Mouse (Mus musculus): ENCODE measurements around the gene Dlat. TPM values are rescaled to one million over a fixed set of nuclear protein-coding genes. Genes with fewer than 3 reads are reported as not detected.
"Not testable (repeated sequence)": the region's sequence is repeated elsewhere in the genome, so short reads cannot be mapped to it uniquely, and the experiment has no call there.

Dlat gene
- polyA plus RNA-seq, 1 experiment from 2014 or later: 22.5 TPM

DNA sequence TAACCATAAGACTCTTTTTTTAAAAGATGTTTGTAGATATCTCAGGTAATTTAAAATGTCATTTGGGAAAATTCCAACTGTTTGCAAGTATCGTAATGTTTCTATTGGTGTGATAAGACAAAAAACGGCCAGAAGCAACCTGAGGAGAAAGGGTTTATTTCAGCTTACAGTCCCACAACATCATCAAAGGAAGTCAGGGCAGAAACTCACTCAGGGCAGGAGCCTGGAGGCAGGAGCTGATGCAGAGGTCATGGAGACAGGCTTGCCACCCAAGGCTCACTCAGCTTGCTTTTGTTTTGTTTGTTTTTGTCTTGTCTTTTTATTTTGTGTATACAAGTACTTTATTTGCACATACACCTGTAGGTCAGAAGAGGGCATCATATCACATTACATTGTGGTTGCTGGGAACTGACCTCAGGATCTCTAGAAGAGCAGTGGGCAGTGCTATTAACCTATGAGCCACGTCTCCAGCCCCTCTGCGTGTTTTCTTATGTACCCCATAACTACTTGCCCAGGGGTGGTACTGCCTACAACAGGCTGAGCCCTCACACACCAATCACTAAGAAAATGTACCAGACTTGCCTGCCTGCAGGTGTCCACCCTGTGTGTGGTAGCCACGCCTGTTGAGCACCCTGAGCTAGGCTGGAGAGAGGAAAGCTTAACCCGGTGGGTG lies 27.4 kb downstream of the Dlat start:
- H3K27ac ChIP-seq (ENCODE audit: low read length): no peak overlapping the region
- no peak overlapping the region for H3K4me3 ChIP-seq (ENCODE audit: low read depth, low read length)
- H3K36me3 ChIP-seq (ENCODE audit: control insufficient read depth, insufficient read depth): peaks cover under 1% of the 10 kb centered on the region; the same call in 1 of the 2 replicates
- H3K27me3 ChIP-seq (ENCODE audit: control insufficient read depth, insufficient read depth, low read depth, low read length): no peaks in the 10 kb centered on the region
- 68% methylated on average over 6 of the region's 6 CpGs for WGBS (ENCODE audit: insufficient replicate concordance)
- no peak for ATAC-seq (ENCODE audit: low read depth)
- H3K4me2 ChIP-seq (ENCODE audit: low read depth, low read length): no peak overlapping the region
- H3K9ac ChIP-seq (ENCODE audit: low read depth, low read length): no peak overlapping the region
- no peaks in the 10 kb centered on the region for H3K4me1 ChIP-seq (ENCODE audit: control insufficient read depth, low read depth, low read length)
- H3K9me3 ChIP-seq (replicated peaks; ENCODE audit: control insufficient read depth, low read length): no peaks in the 10 kb centered on the region

DNA sequence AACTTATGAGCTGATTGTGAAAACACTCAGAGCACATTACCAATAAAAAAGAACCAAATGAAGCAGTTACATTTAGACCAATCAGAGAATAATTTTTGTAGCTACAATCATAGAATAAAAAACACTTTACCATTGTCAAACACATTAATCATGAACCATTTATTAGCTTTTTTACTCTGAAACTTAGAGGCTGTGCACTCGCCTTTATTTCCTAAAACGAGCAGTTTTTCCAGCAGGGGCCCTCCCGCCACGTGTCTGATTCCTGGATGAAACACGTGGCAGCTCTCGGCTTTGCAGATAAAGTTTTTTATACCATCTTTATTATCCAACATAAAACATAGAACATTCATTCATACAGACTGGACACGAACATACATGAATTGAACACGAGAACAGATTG lies 28.7 kb downstream of the Dlat start:
- not testable (repeated sequence) for H3K4me3 ChIP-seq (ENCODE audit: low read depth, low read length)
- 87% methylated on average over 6 of the region's 8 CpGs for WGBS (ENCODE audit: insufficient replicate concordance)

DNA sequence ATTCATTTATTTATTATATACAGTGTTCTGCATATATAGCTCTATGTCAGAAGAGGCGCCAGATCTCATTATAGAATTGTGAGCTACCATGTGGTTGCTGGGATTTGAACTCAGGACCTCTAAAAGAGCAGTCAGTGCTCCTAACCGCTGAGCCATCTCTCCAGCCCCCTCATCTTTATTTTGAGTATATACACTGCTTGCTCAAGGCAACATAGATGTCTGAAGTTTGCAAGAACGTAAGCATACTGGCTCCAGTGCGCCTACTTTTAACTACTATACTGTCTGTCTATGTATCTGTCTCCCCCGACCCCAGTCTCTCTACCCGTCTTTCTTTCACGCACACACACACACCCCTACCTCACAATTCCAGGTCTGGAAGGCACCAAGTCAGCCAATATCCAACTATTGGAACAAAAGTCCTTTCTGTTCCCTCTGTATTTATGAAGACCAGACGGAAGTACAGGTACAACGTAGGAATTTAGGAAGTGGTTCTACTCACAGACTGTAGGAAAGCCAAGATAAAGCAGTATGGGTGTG lies 41.7 kb downstream of the Dlat start:
- H3K4me3 ChIP-seq (ENCODE audit: low read depth, low read length): peak overlapping the region; percentile 98
- H3K4me1 ChIP-seq (ENCODE audit: control insufficient read depth, low read depth, low read length): peaks cover 8% of the 10 kb centered on the region
- peak overlapping the region; percentile 79 for H3K4me2 ChIP-seq (ENCODE audit: low read depth, low read length)
- WGBS (ENCODE audit: insufficient replicate concordance): 51% methylated on average over 9 of the region's 9 CpGs
- H3K9ac ChIP-seq (ENCODE audit: low read depth, low read length): no peak overlapping the region
- no peak for ATAC-seq (ENCODE audit: low read depth)
- H3K36me3 ChIP-seq (ENCODE audit: control insufficient read depth, insufficient read depth): peaks cover 10% of the 10 kb centered on the region
- H3K27me3 ChIP-seq (ENCODE audit: control insufficient read depth, insufficient read depth, low read depth, low read length): no peaks in the 10 kb centered on the region
- no peaks in the 10 kb centered on the region for H3K9me3 ChIP-seq (replicated peaks; ENCODE audit: control insufficient read depth, low read length)
- H3K27ac ChIP-seq (ENCODE audit: low read length): no peak overlapping the region

More for the DNA sequence above, 28.7 kb downstream of the Dlat start:
- not testable (repeated sequence) for H3K27ac ChIP-seq (ENCODE audit: low read length); H3K4me1 ChIP-seq (ENCODE audit: control insufficient read depth, low read depth, low read length); H3K4me2 ChIP-seq (ENCODE audit: low read depth, low read length); H3K9ac ChIP-seq (ENCODE audit: low read depth, low read length); H3K36me3 ChIP-seq (ENCODE audit: control insufficient read depth, insufficient read depth); H3K9me3 ChIP-seq (replicated peaks; ENCODE audit: control insufficient read depth, low read length); ATAC-seq (ENCODE audit: low read depth); H3K27me3 ChIP-seq (ENCODE audit: control insufficient read depth, insufficient read depth, low read depth, low read length)

DNA sequence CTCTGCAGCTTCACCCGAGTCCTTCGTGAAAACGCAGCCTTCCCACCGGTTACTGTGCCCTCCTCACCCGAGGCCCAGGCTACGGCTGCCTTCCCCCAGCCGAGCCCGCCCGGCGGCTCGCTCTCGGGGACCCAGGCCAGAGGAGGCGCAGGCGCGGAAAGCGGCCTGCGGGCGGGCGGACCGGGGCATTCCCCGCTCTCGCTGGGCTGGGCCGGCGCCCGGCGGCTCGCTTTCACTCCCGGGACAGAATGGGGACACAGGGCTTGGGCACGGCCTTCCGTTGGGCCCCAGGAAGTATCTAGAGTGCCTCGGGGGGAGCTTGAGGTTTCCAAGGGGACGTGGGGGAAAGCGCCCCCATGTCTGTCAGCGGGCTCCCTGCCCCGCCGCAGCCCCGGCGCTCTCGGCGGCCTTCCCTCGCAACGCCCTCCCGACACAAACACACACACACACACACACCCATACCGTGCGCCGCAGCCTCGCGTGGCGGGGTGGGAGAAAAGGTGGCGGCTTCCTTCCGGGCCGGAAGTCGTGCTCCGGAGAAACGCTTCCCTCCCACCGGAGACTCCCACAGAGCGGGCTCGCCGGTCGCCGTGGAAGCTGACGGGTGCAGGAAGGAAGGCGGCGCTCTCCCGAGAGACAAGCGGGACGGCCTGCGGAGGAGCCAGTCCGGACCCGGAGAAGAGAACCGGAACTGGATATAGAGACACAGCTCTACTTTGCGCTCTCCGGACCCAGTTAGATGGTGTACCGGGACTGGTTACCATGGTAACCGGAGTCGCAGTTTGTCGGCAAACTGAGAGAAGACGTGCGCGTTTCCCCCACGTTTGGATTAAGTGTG lies 42.6 kb downstream of the Dlat start, which contains the start of the genes Pih1d2 and Nkapd1:
TSS of gene Pih1d2 (plus strand) at position 556 of the 838 bp plus-strand sequence.
TSS of gene Nkapd1 (minus strand) at position 699 of the 838 bp plus-strand sequence.
- Histone ChIP-seq H3K4me1 (ENCODE audit: control insufficient read depth, low read depth, low read length) (peaks cover 8% of the 10 kb centered on the region), H3K9me3 (replicated peaks; ENCODE audit: control insufficient read depth, low read length) (no peaks in the 10 kb centered on the region), H3K9ac (ENCODE audit: low read depth, low read length) (peak within 1 kb of the TSS; percentile 95), H3K4me2 (ENCODE audit: low read depth, low read length) (peak within 1 kb of the TSS; percentile 79), H3K4me3 (ENCODE audit: low read depth, low read length) (peak within 1 kb of the TSS; percentile 98), H3K27me3 (ENCODE audit: control insufficient read depth, insufficient read depth, low read depth, low read length) (no peaks in the 10 kb centered on the region), H3K27ac (ENCODE audit: low read length) (peak within 1 kb of the TSS; percentile 95), H3K36me3 (ENCODE audit: control insufficient read depth, insufficient read depth) (peaks cover 14% of the 10 kb centered on the region)
- WGBS (ENCODE audit: insufficient replicate concordance): under 1% methylated on average over 80 of the region's 81 CpGs
- peak; percentile 90 for ATAC-seq (ENCODE audit: low read depth)

DNA sequence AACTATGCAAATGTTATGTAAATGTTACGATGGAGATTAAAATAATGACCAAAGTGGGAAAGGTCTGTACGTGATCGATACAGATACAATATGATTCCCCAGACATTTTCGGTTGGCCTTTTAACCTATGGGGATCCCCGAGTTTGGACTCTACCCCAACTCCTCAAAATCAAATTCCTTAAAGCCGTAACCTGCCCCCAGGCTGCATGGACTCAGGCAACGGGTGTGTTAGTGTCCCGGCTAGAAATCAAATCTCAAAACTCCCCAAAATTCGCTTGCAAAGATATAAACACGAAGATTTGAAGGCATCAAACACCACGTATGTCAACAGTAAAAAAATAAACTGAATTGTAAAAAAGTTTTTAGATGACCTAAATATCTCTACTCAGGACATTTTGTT lies 43.4 kb downstream of the Dlat start:
- H3K36me3 ChIP-seq (ENCODE audit: control insufficient read depth, insufficient read depth): peaks cover 17% of the 10 kb centered on the region
- H3K4me3 ChIP-seq (ENCODE audit: low read depth, low read length): peak overlapping the region; percentile 98
- no peak for ATAC-seq (ENCODE audit: low read depth)
- peak overlapping the region; percentile 79 for H3K4me2 ChIP-seq (ENCODE audit: low read depth, low read length)
- 28% methylated on average over 11 of the region's 11 CpGs for WGBS (ENCODE audit: insufficient replicate concordance)
- no peak overlapping the region; the same call in 1 of the 2 replicates for H3K27ac ChIP-seq (ENCODE audit: low read length)
- no peaks in the 10 kb centered on the region for H3K9me3 ChIP-seq (replicated peaks; ENCODE audit: control insufficient read depth, low read length)
- H3K9ac ChIP-seq (ENCODE audit: low read depth, low read length): peak overlapping the region; percentile 95
- no peaks in the 10 kb centered on the region for H3K27me3 ChIP-seq (ENCODE audit: control insufficient read depth, insufficient read depth, low read depth, low read length)
- H3K4me1 ChIP-seq (ENCODE audit: control insufficient read depth, low read depth, low read length): peaks cover 8% of the 10 kb centered on the region

DNA sequence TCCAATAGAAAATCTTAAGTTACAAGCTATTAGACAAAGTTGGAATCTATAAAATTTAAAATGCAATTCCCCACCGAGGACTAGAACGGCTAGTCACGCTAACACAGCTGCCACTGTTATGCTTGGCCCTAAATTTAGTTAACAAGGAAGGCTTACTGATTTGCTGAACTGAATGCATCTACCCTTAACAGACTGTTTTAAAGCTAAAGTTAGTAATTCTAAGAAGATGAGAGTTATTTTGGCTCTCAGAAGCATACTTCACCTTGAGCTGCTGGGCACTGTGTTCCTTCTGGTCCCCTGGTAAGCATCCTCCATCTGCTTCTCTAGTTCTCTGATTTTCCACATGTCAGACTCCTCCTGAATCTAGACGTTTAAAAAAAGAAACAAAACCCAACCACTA lies 47.5 kb downstream of the Dlat start:
- Histone ChIP-seq H3K9me3 (replicated peaks; ENCODE audit: control insufficient read depth, low read length) (no peaks in the 10 kb centered on the region), H3K27me3 (ENCODE audit: control insufficient read depth, insufficient read depth, low read depth, low read length) (no peaks in the 10 kb centered on the region), H3K4me3 (ENCODE audit: low read depth, low read length) (no peak overlapping the region), H3K27ac (ENCODE audit: low read length) (no peak overlapping the region), H3K4me2 (ENCODE audit: low read depth, low read length) (no peak overlapping the region), H3K4me1 (ENCODE audit: control insufficient read depth, low read depth, low read length) (peaks cover 8% of the 10 kb centered on the region), H3K9ac (ENCODE audit: low read depth, low read length) (no peak overlapping the region), H3K36me3 (ENCODE audit: control insufficient read depth, insufficient read depth) (peaks cover 40% of the 10 kb centered on the region)
- 82% methylated on average over 4 of the region's 4 CpGs for WGBS (ENCODE audit: insufficient replicate concordance)
- ATAC-seq (ENCODE audit: low read depth): no peak

DNA sequence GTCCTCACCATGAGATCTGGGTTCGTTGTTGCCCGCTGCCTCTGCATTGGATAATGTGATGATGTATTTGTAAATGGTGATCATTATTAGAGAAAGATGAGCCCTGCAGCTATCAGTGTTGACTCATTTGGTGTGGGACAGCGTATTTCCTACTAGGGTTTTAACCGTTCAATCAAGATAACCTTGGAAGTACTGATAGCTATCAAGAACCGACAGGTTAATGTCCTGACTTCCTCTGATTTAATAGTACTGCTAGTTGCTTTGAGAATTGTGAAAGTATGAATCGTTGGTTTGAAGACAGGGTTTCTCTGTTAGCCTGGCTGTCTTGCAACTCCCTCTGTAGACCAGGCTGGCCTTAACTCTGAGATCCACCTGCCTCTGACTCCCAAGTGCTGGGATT lies 55.2 kb downstream of the Dlat start:
- H3K9me3 ChIP-seq (replicated peaks; ENCODE audit: control insufficient read depth, low read length): no peaks in the 10 kb centered on the region
- ATAC-seq (ENCODE audit: low read depth): no peak
- WGBS (ENCODE audit: insufficient replicate concordance): 1% methylated on average over 6 of the region's 6 CpGs
- H3K4me1 ChIP-seq (ENCODE audit: control insufficient read depth, low read depth, low read length): peaks cover 30% of the 10 kb centered on the region
- peak overlapping the region; percentile 92 for H3K9ac ChIP-seq (ENCODE audit: low read depth, low read length)
- peak overlapping the region; percentile 90 for H3K4me3 ChIP-seq (ENCODE audit: low read depth, low read length)
- H3K36me3 ChIP-seq (ENCODE audit: control insufficient read depth, insufficient read depth): peaks cover 25% of the 10 kb centered on the region
- H3K27me3 ChIP-seq (ENCODE audit: control insufficient read depth, insufficient read depth, low read depth, low read length): no peaks in the 10 kb centered on the region
- peak overlapping the region; percentile 89 for H3K27ac ChIP-seq (ENCODE audit: low read length)
- H3K4me2 ChIP-seq (ENCODE audit: low read depth, low read length): peak overlapping the region; percentile 93

DNA sequence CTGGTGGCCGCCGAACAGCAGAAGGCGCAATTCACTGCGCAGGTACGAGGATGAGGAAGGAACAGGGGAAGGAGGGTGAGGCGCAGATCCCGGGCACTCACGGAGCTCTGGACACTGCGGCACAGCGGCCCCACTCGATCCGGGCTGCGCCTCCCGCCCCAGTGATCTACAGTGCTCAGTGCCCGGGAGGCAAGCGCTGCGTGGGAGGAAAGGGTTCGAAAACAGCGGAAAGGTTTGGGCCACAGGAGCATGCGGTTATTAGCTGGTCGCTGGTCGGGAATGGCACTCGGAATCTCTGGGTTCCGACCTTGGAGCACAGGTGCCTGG lies 55.6 kb downstream of the Dlat start:
- ATAC-seq (ENCODE audit: low read depth): peak; percentile 71
- H3K27me3 ChIP-seq (ENCODE audit: control insufficient read depth, insufficient read depth, low read depth, low read length): no peaks in the 10 kb centered on the region
- peaks cover 26% of the 10 kb centered on the region for H3K36me3 ChIP-seq (ENCODE audit: control insufficient read depth, insufficient read depth)
- peak overlapping the region; percentile 93 for H3K4me2 ChIP-seq (ENCODE audit: low read depth, low read length)
- 0% methylated on average over 24 of the region's 24 CpGs for WGBS (ENCODE audit: insufficient replicate concordance)
- H3K4me1 ChIP-seq (ENCODE audit: control insufficient read depth, low read depth, low read length): peaks cover 30% of the 10 kb centered on the region
- peak overlapping the region; percentile 89 for H3K27ac ChIP-seq (ENCODE audit: low read length)
- no peaks in the 10 kb centered on the region for H3K9me3 ChIP-seq (replicated peaks; ENCODE audit: control insufficient read depth, low read length)
- peak overlapping the region; percentile 90 for H3K4me3 ChIP-seq (ENCODE audit: low read depth, low read length)
- H3K9ac ChIP-seq (ENCODE audit: low read depth, low read length): peak overlapping the region; percentile 92

Measured in liver, embryonic 16.5 days (tissue).